Mouse (Mus musculus): ENCODE measurements around the gene Sec24a. TPM values are rescaled to one million over a fixed set of nuclear protein-coding genes. Genes with fewer than 3 reads are reported as not detected.

Sec24a gene
- total and polyA plus RNA-seq, 3 experiments: 9.3 to 16.6 (median 15.3) TPM

GRCm38 (mm10) chr11:51782721-51783120 is 19.3 kb upstream of the Sec24a start:
- no peak overlapping the region for H3K9ac ChIP-seq (ENCODE audit: low read depth, low read length)
- no peak overlapping the region for H3K4me3 ChIP-seq
- H3K4me1 ChIP-seq (ENCODE audit: control insufficient read depth, insufficient read depth, low read length): peaks cover 3% of the 10 kb centered on the region
- H3K27ac ChIP-seq: no peak overlapping the region
- H3K36me3 ChIP-seq (ENCODE audit: control insufficient read depth, insufficient read depth, low read length): peaks cover 14% of the 10 kb centered on the region
- no peaks in the 10 kb centered on the region for H3K27me3 ChIP-seq (ENCODE audit: control insufficient read depth, insufficient read depth, low read length)
- WGBS: 83% methylated on average over 6 of the region's 6 CpGs
- no peak for TF ChIP-seq EP300 (IDR thresholded peaks at IDR 0.05; ENCODE audit: insufficient read depth, low read depth, low read length)
- no peak for TF ChIP-seq POLR2A (IDR thresholded peaks at IDR 0.05; ENCODE audit: insufficient read depth, low read depth, low read length)
- TF ChIP-seq CTCF (IDR thresholded peaks at IDR 0.05): no peak
- no peaks in the 10 kb centered on the region for H3K79me2 ChIP-seq (replicated peaks; ENCODE audit: control insufficient read depth, insufficient read depth, low read length)
- intact Hi-C loops (cut with DNase I): no loop called here
- DNase-seq: no peak

- WGBS: 51% methylated on average over 9 of the region's 9 CpGs
Observed at GRCm38 (mm10) chr11:51780773-51781267, 17.4 kb upstream of the Sec24a start.

GRCm38 (mm10) chr11:51777478-51777877 is 14.0 kb upstream of the Sec24a start:
- Histone ChIP-seq H3K79me2 (replicated peaks; ENCODE audit: control insufficient read depth, insufficient read depth, low read length) (peaks cover 3% of the 10 kb centered on the region), H3K4me3 (no peak overlapping the region), H3K27me3 (ENCODE audit: control insufficient read depth, insufficient read depth, low read length) (no peaks in the 10 kb centered on the region), H3K9ac (ENCODE audit: low read depth, low read length) (no peak overlapping the region), H3K27ac (no peak overlapping the region), H3K36me3 (ENCODE audit: control insufficient read depth, insufficient read depth, low read length) (peaks cover 14% of the 10 kb centered on the region), H3K4me1 (ENCODE audit: control insufficient read depth, insufficient read depth, low read length) (peaks cover 3% of the 10 kb centered on the region)
- WGBS: 91% methylated on average over 5 of the region's 5 CpGs
- DNase-seq: no peak
- intact Hi-C loops (cut with DNase I): no loop called here
- no peak for TF ChIP-seq CTCF (IDR thresholded peaks at IDR 0.05)

More at GRCm38 (mm10) chr11:51780773-51781267, 17.4 kb upstream of the Sec24a start:
- Histone ChIP-seq H3K9ac (ENCODE audit: low read depth, low read length) (no peak overlapping the region), H3K27ac (no peak overlapping the region), H3K4me3 (no peak overlapping the region), H3K36me3 (ENCODE audit: control insufficient read depth, insufficient read depth, low read length) (peaks cover 14% of the 10 kb centered on the region), H3K27me3 (ENCODE audit: control insufficient read depth, insufficient read depth, low read length) (no peaks in the 10 kb centered on the region), H3K79me2 (replicated peaks; ENCODE audit: control insufficient read depth, insufficient read depth, low read length) (0 out of 2 replicates have a peak, but pooled peaks cover under 1% of the 10 kb centered on the region), H3K4me1 (ENCODE audit: control insufficient read depth, insufficient read depth, low read length) (peaks cover 3% of the 10 kb centered on the region)
- DNase-seq: no peak
- intact Hi-C loops (cut with DNase I): no loop called here
- TF ChIP-seq CTCF (IDR thresholded peaks at IDR 0.05) (no peak), POLR2A (IDR thresholded peaks at IDR 0.05; ENCODE audit: insufficient read depth, low read depth, low read length) (no peak), EP300 (IDR thresholded peaks at IDR 0.05; ENCODE audit: insufficient read depth, low read depth, low read length) (0 out of 2 replicates have a peak, but pooled peaks have one; percentile 9)

- Histone ChIP-seq H3K79me2 (replicated peaks; ENCODE audit: control insufficient read depth, insufficient read depth, low read length) (peaks cover 8% of the 10 kb centered on the region), H3K9ac (ENCODE audit: low read depth, low read length) (no peak overlapping the region), H3K4me3 (no peak overlapping the region), H3K27me3 (ENCODE audit: control insufficient read depth, insufficient read depth, low read length) (no peaks in the 10 kb centered on the region), H3K4me1 (ENCODE audit: control insufficient read depth, insufficient read depth, low read length) (peaks cover 4% of the 10 kb centered on the region), H3K27ac (no peak overlapping the region), H3K36me3 (ENCODE audit: control insufficient read depth, insufficient read depth, low read length) (peaks cover 9% of the 10 kb centered on the region)
- intact Hi-C loops (cut with DNase I): no loop called here
- 87% methylated on average over 3 of the region's 3 CpGs for WGBS
- DNase-seq: no peak
- TF ChIP-seq POLR2A (IDR thresholded peaks at IDR 0.05; ENCODE audit: insufficient read depth, low read depth, low read length) (no peak), EP300 (IDR thresholded peaks at IDR 0.05; ENCODE audit: insufficient read depth, low read depth, low read length) (no peak), CTCF (IDR thresholded peaks at IDR 0.05) (no peak)
Observed at GRCm38 (mm10) chr11:51775507-51775906, 12.1 kb upstream of the Sec24a start.

GRCm38 (mm10) chr11:51768296-51768695 is 4.9 kb upstream of the Sec24a start:
- WGBS: 41% methylated on average over 5 of the region's 5 CpGs
- no peak overlapping the region for H3K4me3 ChIP-seq
- peaks cover 7% of the 10 kb centered on the region for H3K4me1 ChIP-seq (ENCODE audit: control insufficient read depth, insufficient read depth, low read length)
- DNase-seq: no peak
- H3K36me3 ChIP-seq (ENCODE audit: control insufficient read depth, insufficient read depth, low read length): peaks cover 4% of the 10 kb centered on the region
- peak overlapping the region; percentile 8; the same call in 1 of the 2 replicates for H3K27ac ChIP-seq
- intact Hi-C loops (cut with DNase I): no loop called here
- no peak for TF ChIP-seq CTCF (IDR thresholded peaks at IDR 0.05)
- no peak for TF ChIP-seq POLR2A (IDR thresholded peaks at IDR 0.05; ENCODE audit: insufficient read depth, low read depth, low read length)
- no peak for TF ChIP-seq EP300 (IDR thresholded peaks at IDR 0.05; ENCODE audit: insufficient read depth, low read depth, low read length)
- H3K79me2 ChIP-seq (replicated peaks; ENCODE audit: control insufficient read depth, insufficient read depth, low read length): peaks cover 10% of the 10 kb centered on the region
- H3K9ac ChIP-seq (ENCODE audit: low read depth, low read length): no peak overlapping the region
- H3K27me3 ChIP-seq (ENCODE audit: control insufficient read depth, insufficient read depth, low read length): no peaks in the 10 kb centered on the region

- Histone ChIP-seq H3K27me3 (ENCODE audit: control insufficient read depth, insufficient read depth, low read length) (no peaks in the 10 kb centered on the region), H3K4me3 (no peak overlapping the region), H3K27ac (peak overlapping the region; percentile 8; the same call in 1 of the 2 replicates), H3K79me2 (replicated peaks; ENCODE audit: control insufficient read depth, insufficient read depth, low read length) (peaks cover 8% of the 10 kb centered on the region), H3K4me1 (ENCODE audit: control insufficient read depth, insufficient read depth, low read length) (peaks cover 9% of the 10 kb centered on the region), H3K9ac (ENCODE audit: low read depth, low read length) (no peak overlapping the region), H3K36me3 (ENCODE audit: control insufficient read depth, insufficient read depth, low read length) (peaks cover 4% of the 10 kb centered on the region)
- 45% methylated on average over 8 of the region's 8 CpGs for WGBS
- intact Hi-C loops (cut with DNase I): no loop called here
- TF ChIP-seq CTCF (IDR thresholded peaks at IDR 0.05) (no peak), EP300 (IDR thresholded peaks at IDR 0.05; ENCODE audit: insufficient read depth, low read depth, low read length) (no peak), POLR2A (IDR thresholded peaks at IDR 0.05; ENCODE audit: insufficient read depth, low read depth, low read length) (no peak)
- DNase-seq: no peak
Observed at GRCm38 (mm10) chr11:51767579-51768220, 4.3 kb upstream of the Sec24a start.

Measured in heart, adult 2 months (tissue).